Mouse (Mus musculus) left cerebral cortex, postnatal 25 days (tissue): ENCODE measurements around the gene Krtap8-1. TPM values are rescaled to one million over a fixed set of nuclear protein-coding genes. Genes with fewer than 3 reads are reported as not detected.

Experiments
- total RNA-seq, 2 experiments: library from RNA; stranded (reverse); gene quantifications; 2 replicates each; pipeline ENCODE4 v1.2.3; 2021

Gene Krtap8-1
- total RNA-seq, 2 experiments from 2014 or later: not detected

Other genes starting within 250 kb of the Krtap8-1 start
- not detected for gene Krtap21-1, start 84.1 kb downstream of the Krtap8-1 start, total RNA-seq
- not detected for gene Krtap6-2, start 67.8 kb downstream of the Krtap8-1 start, total RNA-seq
- gene Krtap7-1, start 20.4 kb upstream of the Krtap8-1 start, total RNA-seq: not detected
- not detected for gene Krtap11-1, start 83.2 kb upstream of the Krtap8-1 start, total RNA-seq